Mouse (Mus musculus): Measurements from ENCODE around the gene Abcb4. TPM values are rescaled to one million over a fixed set of nuclear protein-coding genes. Genes with fewer than 3 reads are reported as not detected.
"Not testable (repeated sequence)": the region's sequence is repeated elsewhere in the genome, so short reads cannot be mapped to it uniquely, and the experiment has no call there.

The Abcb4 gene
- polyA plus RNA-seq, 1 experiment from 2014 or later: not detected

GRCm38 (mm10) chr5:9000006-9000405, 106.5 kb downstream of the Abcb4 start:
- not testable (repeated sequence) for H3K9me3 ChIP-seq (ENCODE audit: control insufficient read depth, low read length); H3K4me3 ChIP-seq (ENCODE audit: low read length); H3K27ac ChIP-seq (ENCODE audit: low read depth, low read length); H3K36me3 ChIP-seq (ENCODE audit: control insufficient read depth, insufficient read depth, low read length); ATAC-seq (ENCODE audit: low FRiP score, low TSS enrichment); H3K9ac ChIP-seq (ENCODE audit: low read depth, low read length); H3K27me3 ChIP-seq (ENCODE audit: control insufficient read depth, insufficient read depth, low read length); H3K4me1 ChIP-seq (ENCODE audit: control insufficient read depth, insufficient read depth, low read length); H3K4me2 ChIP-seq (replicated peaks; ENCODE audit: low read depth, low read length)
- WGBS: 44% methylated on average over 7 of the region's 7 CpGs

GRCm38 (mm10) chr5:9006585-9006984, 113.1 kb downstream of the Abcb4 start:
- not testable (repeated sequence) for H3K9ac ChIP-seq (ENCODE audit: low read depth, low read length); H3K4me1 ChIP-seq (ENCODE audit: control insufficient read depth, insufficient read depth, low read length); H3K27me3 ChIP-seq (ENCODE audit: control insufficient read depth, insufficient read depth, low read length); H3K27ac ChIP-seq (ENCODE audit: low read depth, low read length); H3K36me3 ChIP-seq (ENCODE audit: control insufficient read depth, insufficient read depth, low read length); H3K9me3 ChIP-seq (ENCODE audit: control insufficient read depth, low read length); ATAC-seq (ENCODE audit: low FRiP score, low TSS enrichment); H3K4me2 ChIP-seq (replicated peaks; ENCODE audit: low read depth, low read length); H3K4me3 ChIP-seq (ENCODE audit: low read length)
- 63% methylated on average over 3 of the region's 3 CpGs for WGBS

Other genes with a start within 250 kb of the Abcb4 start
- 0.14 and 0.46 TPM in 2 replicates for gene Abcb1a, start 233.6 kb upstream of the Abcb4 start, polyA plus RNA-seq (2014; fragmentation: Nextera tagmentation; extraction: Ambion mirVana)
- 1.3 and 1.9 TPM in 2 replicates for gene Abcb1b, start 95.6 kb upstream of the Abcb4 start, polyA plus RNA-seq (2014; fragmentation: Nextera tagmentation; extraction: Ambion mirVana)
- gene Crot, start 103.6 kb downstream of the Abcb4 start, polyA plus RNA-seq (2014; fragmentation: Nextera tagmentation; extraction: Ambion mirVana): 37.2 and 48.9 TPM in 2 replicates
- 27.7 and 28.1 TPM in 2 replicates for gene Tmem243, start 207.0 kb downstream of the Abcb4 start, polyA plus RNA-seq (2014; fragmentation: Nextera tagmentation; extraction: Ambion mirVana)

Measured in kidney, embryonic 14.5 days (tissue).